Mouse (Mus musculus) neural tube, embryonic 10.5 days (tissue): ENCODE measurements around the gene Mrpl42.
"Not testable (repeated sequence)": the region's sequence is repeated elsewhere in the genome, so short reads cannot be mapped to it uniquely, and the experiment has no call there.

Experiments
- DNase-seq: peaks from one replicate; pipeline ENCODE4 v3.0.0-alpha.2; 2017; ENCODE audit warnings: low spot score; ENCODE audit errors: extremely low spot score

The Mrpl42 gene

GRCm38 (mm10) chr10:95501463-95502081, at the start of gene Mrpl42:
Gene Mrpl42, minus strand, starts transcription at chr10:95501940.
- DNase-seq = peak; percentile 85

GRCm38 (mm10) chr10:95550506-95550905, 48.8 kb upstream of the Mrpl42 start:
- DNase-seq = no peak

- not testable (repeated sequence) for DNase-seq
Measured at GRCm38 (mm10) chr10:95549080-95549479, 47.3 kb upstream of the Mrpl42 start.

- DNase-seq = no peak
Measured at GRCm38 (mm10) chr10:95548154-95548826, 46.5 kb upstream of the Mrpl42 start.

- DNase-seq = no peak
Measured at GRCm38 (mm10) chr10:95546178-95546577, 44.4 kb upstream of the Mrpl42 start.

GRCm38 (mm10) chr10:95545051-95545450, 43.3 kb upstream of the Mrpl42 start:
- DNase-seq = no peak

- no peak for DNase-seq
Measured at GRCm38 (mm10) chr10:95544651-95545050, 42.9 kb upstream of the Mrpl42 start.

- no peak for DNase-seq
Measured at GRCm38 (mm10) chr10:95544004-95544403, 42.3 kb upstream of the Mrpl42 start.

- no peak for DNase-seq
Measured at GRCm38 (mm10) chr10:95543377-95543776, 41.6 kb upstream of the Mrpl42 start.

GRCm38 (mm10) chr10:95542916-95543315, 41.2 kb upstream of the Mrpl42 start:
- no peak for DNase-seq

- no peak for DNase-seq
Measured at GRCm38 (mm10) chr10:95539841-95540240, 38.1 kb upstream of the Mrpl42 start.

- no peak for DNase-seq
Measured at GRCm38 (mm10) chr10:95539260-95539659, 37.5 kb upstream of the Mrpl42 start.

GRCm38 (mm10) chr10:95536222-95536541, 34.4 kb upstream of the Mrpl42 start:
- no peak for DNase-seq

GRCm38 (mm10) chr10:95535399-95536221, 33.9 kb upstream of the Mrpl42 start:
- no peak for DNase-seq

- DNase-seq = no peak
Measured at GRCm38 (mm10) chr10:95533382-95533781, 31.6 kb upstream of the Mrpl42 start.

- DNase-seq = no peak
Measured at GRCm38 (mm10) chr10:95532916-95533315, 31.2 kb upstream of the Mrpl42 start.

- DNase-seq = no peak
Measured at GRCm38 (mm10) chr10:95530551-95531121, 28.9 kb upstream of the Mrpl42 start.

- DNase-seq = no peak
Measured at GRCm38 (mm10) chr10:95526495-95527122, 24.9 kb upstream of the Mrpl42 start.

- no peak for DNase-seq
Measured at GRCm38 (mm10) chr10:95525871-95526270, 24.1 kb upstream of the Mrpl42 start.

- no peak for DNase-seq
Measured at GRCm38 (mm10) chr10:95525037-95525675, 23.4 kb upstream of the Mrpl42 start.

GRCm38 (mm10) chr10:95517656-95518055, 15.9 kb upstream of the Mrpl42 start:
- DNase-seq = no peak
